Mouse (Mus musculus): Measurements from ENCODE around the gene Clip4. TPM values are rescaled to one million over a fixed set of nuclear protein-coding genes. Genes with fewer than 3 reads are reported as not detected.
A peak's percentile ranks its signal among the peaks of the same experiment; 100 is the strongest.
"Not testable (repeated sequence)": the region's sequence is repeated elsewhere in the genome, so short reads cannot be mapped to it uniquely, and the experiment has no call there.

The Clip4 gene
- 6.4 and 9.9 TPM in 2 replicates for polyA plus RNA-seq (2015; fragmentation: Nextera tagmentation; extraction: Ambion mirVana)

GRCm38 (mm10) chr17:71768173-71768572, at the start of gene Clip4:
Gene Clip4, plus strand, starts transcription at chr17:71768473.
- WGBS: 47% methylated on average over 1 of the region's 1 CpGs
- H3K4me1 ChIP-seq; H3K9ac ChIP-seq; ATAC-seq (ENCODE audit: insufficient number of reproducible peaks, insufficient read depth, low FRiP score, low TSS enrichment, low read depth); H3K9me3 ChIP-seq; H3K4me3 ChIP-seq; H3K4me2 ChIP-seq; H3K27ac ChIP-seq; H3K36me3 ChIP-seq; H3K27me3 ChIP-seq: not testable (repeated sequence)

GRCm38 (mm10) chr17:71720434-71720833, 47.8 kb upstream of the Clip4 start:
- Histone ChIP-seq H3K27me3 (no peaks in the 10 kb centered on the region), H3K27ac (no peak overlapping the region), H3K9ac (no peak overlapping the region), H3K4me3 (no peak overlapping the region), H3K4me2 (no peak overlapping the region), H3K36me3 (no peaks in the 10 kb centered on the region), H3K9me3 (no peaks in the 10 kb centered on the region), H3K4me1 (no peaks in the 10 kb centered on the region)
- ATAC-seq (ENCODE audit: insufficient number of reproducible peaks, insufficient read depth, low FRiP score, low TSS enrichment, low read depth): no peak

- ATAC-seq (ENCODE audit: insufficient number of reproducible peaks, insufficient read depth, low FRiP score, low TSS enrichment, low read depth): no peak
- 72% methylated on average over 3 of the region's 3 CpGs for WGBS
Measured at GRCm38 (mm10) chr17:71721019-71721418, 47.3 kb upstream of the Clip4 start.

GRCm38 (mm10) chr17:71730655-71731054, 37.6 kb upstream of the Clip4 start:
- Histone ChIP-seq H3K4me3 (no peak overlapping the region), H3K27me3 (no peaks in the 10 kb centered on the region), H3K9ac (no peak overlapping the region), H3K27ac (no peak overlapping the region), H3K36me3 (no peaks in the 10 kb centered on the region), H3K4me1 (no peaks in the 10 kb centered on the region), H3K4me2 (no peak overlapping the region), H3K9me3 (no peaks in the 10 kb centered on the region)
- no peak for ATAC-seq (ENCODE audit: insufficient number of reproducible peaks, insufficient read depth, low FRiP score, low TSS enrichment, low read depth)
- WGBS: 69% methylated on average over 2 of the region's 2 CpGs

More at GRCm38 (mm10) chr17:71721019-71721418, 47.3 kb upstream of the Clip4 start:
- Histone ChIP-seq H3K27me3 (no peaks in the 10 kb centered on the region), H3K4me3 (no peak overlapping the region), H3K9me3 (no peaks in the 10 kb centered on the region), H3K9ac (no peak overlapping the region), H3K4me1 (no peaks in the 10 kb centered on the region), H3K4me2 (no peak overlapping the region), H3K36me3 (no peaks in the 10 kb centered on the region), H3K27ac (no peak overlapping the region)

DNA sequence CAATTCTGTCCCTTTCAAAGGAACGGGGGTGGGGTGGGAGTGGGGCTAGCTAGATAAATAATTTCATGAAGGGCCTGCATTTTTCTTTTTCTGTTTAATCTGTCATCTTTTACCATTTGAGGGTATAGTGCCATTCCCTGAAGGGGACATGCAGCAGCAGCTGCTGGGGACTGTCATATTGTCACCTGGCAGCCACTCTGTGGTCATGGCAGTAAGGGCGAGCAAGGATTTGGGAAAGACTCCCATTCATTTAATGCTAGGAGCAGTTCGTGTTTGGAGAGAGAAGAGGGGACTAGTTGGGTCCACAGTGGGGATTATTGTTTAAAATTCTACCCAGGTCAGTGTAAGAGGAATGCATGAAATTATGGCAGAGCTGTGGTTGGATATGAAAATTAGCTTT, 31.8 kb upstream of the Clip4 start:
- Histone ChIP-seq H3K4me3 (no peak overlapping the region), H3K9me3 (no peaks in the 10 kb centered on the region), H3K36me3 (no peaks in the 10 kb centered on the region), H3K9ac (no peak overlapping the region), H3K27ac (no peak overlapping the region), H3K4me1 (no peaks in the 10 kb centered on the region), H3K27me3 (no peaks in the 10 kb centered on the region), H3K4me2 (no peak overlapping the region)
- WGBS: 57% methylated on average over 3 of the region's 3 CpGs
- no peak for ATAC-seq (ENCODE audit: insufficient number of reproducible peaks, insufficient read depth, low FRiP score, low TSS enrichment, low read depth)

- H3K4me3 ChIP-seq: no peak overlapping the region
- peaks cover 3% of the 10 kb centered on the region; the same call in 1 of the 2 replicates for H3K9me3 ChIP-seq
- no peak for ATAC-seq (ENCODE audit: insufficient number of reproducible peaks, insufficient read depth, low FRiP score, low TSS enrichment, low read depth)
- no peak overlapping the region for H3K9ac ChIP-seq
- no peak overlapping the region for H3K4me2 ChIP-seq
- H3K4me1 ChIP-seq: 0 out of 2 replicates have a peak, but pooled peaks cover 5% of the 10 kb centered on the region
- H3K27me3 ChIP-seq: no peaks in the 10 kb centered on the region
- no peaks in the 10 kb centered on the region for H3K36me3 ChIP-seq
- no peak overlapping the region for H3K27ac ChIP-seq
- WGBS: 83% methylated on average over 3 of the region's 3 CpGs
Measured at GRCm38 (mm10) chr17:71742156-71742555, 26.1 kb upstream of the Clip4 start.

- 0 out of 2 replicates have a peak, but pooled peaks cover 5% of the 10 kb centered on the region for H3K4me1 ChIP-seq
- WGBS: 33% methylated on average over 5 of the region's 5 CpGs
- H3K36me3 ChIP-seq: no peaks in the 10 kb centered on the region
- H3K9me3 ChIP-seq: peaks cover 3% of the 10 kb centered on the region; the same call in 1 of the 2 replicates
- H3K27me3 ChIP-seq: no peaks in the 10 kb centered on the region
- ATAC-seq (ENCODE audit: insufficient number of reproducible peaks, insufficient read depth, low FRiP score, low TSS enrichment, low read depth): no peak
- H3K4me2 ChIP-seq: 0 out of 2 replicates have a peak overlapping the region, but pooled peaks have one; percentile 5
- no peak overlapping the region for H3K9ac ChIP-seq
- no peak overlapping the region for H3K4me3 ChIP-seq
- peak overlapping the region; percentile 60 for H3K27ac ChIP-seq
Measured at GRCm38 (mm10) chr17:71742935-71743334, 25.3 kb upstream of the Clip4 start.

- H3K9ac ChIP-seq: no peak overlapping the region
- 0 out of 2 replicates have a peak, but pooled peaks cover 5% of the 10 kb centered on the region for H3K4me1 ChIP-seq
- 82% methylated on average over 9 of the region's 9 CpGs for WGBS
- H3K27me3 ChIP-seq: peaks cover 8% of the 10 kb centered on the region
- no peak overlapping the region for H3K4me2 ChIP-seq
- peaks cover 3% of the 10 kb centered on the region; the same call in 1 of the 2 replicates for H3K9me3 ChIP-seq
- H3K36me3 ChIP-seq: no peaks in the 10 kb centered on the region
- no peak overlapping the region for H3K4me3 ChIP-seq
- H3K27ac ChIP-seq: no peak overlapping the region
- ATAC-seq (ENCODE audit: insufficient number of reproducible peaks, insufficient read depth, low FRiP score, low TSS enrichment, low read depth): no peak
Measured at GRCm38 (mm10) chr17:71746114-71746513, 22.2 kb upstream of the Clip4 start.

DNA sequence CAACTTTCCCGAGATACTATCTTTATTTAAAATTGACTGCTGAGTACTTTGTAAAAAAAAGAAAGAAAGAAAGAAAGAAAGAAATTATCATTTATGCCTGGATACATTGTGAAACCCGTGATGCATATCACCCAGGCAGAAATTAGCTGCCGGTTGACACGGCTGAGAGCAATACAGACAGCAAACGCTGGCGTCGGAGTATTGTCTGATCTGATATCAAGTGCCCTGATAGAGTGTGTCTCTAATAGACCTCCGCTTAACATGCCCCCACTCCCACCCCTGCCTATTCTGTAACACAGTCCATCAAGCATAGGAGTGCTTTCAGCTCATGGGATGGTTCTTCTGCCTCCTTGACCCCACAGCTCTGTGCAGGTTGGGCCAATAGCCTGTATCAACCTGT, 20.7 kb upstream of the Clip4 start:
- Histone ChIP-seq H3K4me1 (peaks cover 5% of the 10 kb centered on the region; the same call in 1 of the 2 replicates), H3K9ac (no peak overlapping the region), H3K4me3 (no peak overlapping the region), H3K27ac (no peak overlapping the region), H3K27me3 (peaks cover 13% of the 10 kb centered on the region), H3K4me2 (no peak overlapping the region), H3K36me3 (no peaks in the 10 kb centered on the region), H3K9me3 (peaks cover 3% of the 10 kb centered on the region; the same call in 1 of the 2 replicates)
- no peak for ATAC-seq (ENCODE audit: insufficient number of reproducible peaks, insufficient read depth, low FRiP score, low TSS enrichment, low read depth)
- 77% methylated on average over 8 of the region's 8 CpGs for WGBS

- H3K4me3 ChIP-seq: no peak overlapping the region
- 85% methylated on average over 9 of the region's 9 CpGs for WGBS
- H3K4me2 ChIP-seq: no peak overlapping the region
- peaks cover 8% of the 10 kb centered on the region for H3K4me1 ChIP-seq
- peaks cover 13% of the 10 kb centered on the region for H3K27me3 ChIP-seq
- H3K9ac ChIP-seq: no peak overlapping the region
- H3K27ac ChIP-seq: no peak overlapping the region
- no peaks in the 10 kb centered on the region for H3K9me3 ChIP-seq
- no peak for ATAC-seq (ENCODE audit: insufficient number of reproducible peaks, insufficient read depth, low FRiP score, low TSS enrichment, low read depth)
- no peaks in the 10 kb centered on the region for H3K36me3 ChIP-seq
Measured at GRCm38 (mm10) chr17:71749616-71750168, 18.6 kb upstream of the Clip4 start.

GRCm38 (mm10) chr17:71752831-71753230, 15.4 kb upstream of the Clip4 start, which contains the start of gene Pcare:
Gene Pcare, minus strand, starts transcription at chr17:71752894.
- Histone ChIP-seq H3K4me1 (peaks cover 8% of the 10 kb centered on the region), H3K36me3 (no peaks in the 10 kb centered on the region), H3K9me3 (no peaks in the 10 kb centered on the region), H3K4me2 (no peak within 1 kb of the TSS), H3K27me3 (peaks cover 13% of the 10 kb centered on the region), H3K4me3 (no peak within 1 kb of the TSS), H3K27ac (peak within 1 kb of the TSS; percentile 40; the same call in 1 of the 2 replicates), H3K9ac (no peak within 1 kb of the TSS)
- ATAC-seq (ENCODE audit: insufficient number of reproducible peaks, insufficient read depth, low FRiP score, low TSS enrichment, low read depth): no peak
- 36% methylated on average over 10 of the region's 10 CpGs for WGBS

DNA sequence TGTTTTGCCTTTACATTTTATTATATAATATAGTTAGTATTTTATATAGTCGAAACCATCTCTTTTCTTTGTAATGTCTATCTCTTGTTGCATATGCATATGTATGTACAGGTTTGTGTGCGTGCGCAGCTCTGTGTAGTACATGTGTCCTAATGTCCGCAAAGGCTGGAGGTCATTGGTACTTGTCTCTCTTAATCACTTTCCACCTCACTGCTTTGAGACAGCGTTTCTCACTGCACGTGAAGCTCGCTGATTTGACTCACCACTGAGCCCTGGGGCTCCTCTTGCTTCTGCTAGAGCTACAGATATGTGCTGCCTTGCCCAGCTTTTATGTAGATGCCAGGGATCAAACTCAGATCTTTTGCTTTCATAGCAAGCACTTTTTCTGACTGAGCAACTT, 7.7 kb upstream of the Clip4 start:
- no peaks in the 10 kb centered on the region for H3K27me3 ChIP-seq
- H3K4me3 ChIP-seq: no peak overlapping the region
- no peak overlapping the region for H3K9ac ChIP-seq
- no peak overlapping the region for H3K4me2 ChIP-seq
- H3K9me3 ChIP-seq: no peaks in the 10 kb centered on the region
- H3K36me3 ChIP-seq: no peaks in the 10 kb centered on the region
- no peak for ATAC-seq (ENCODE audit: insufficient number of reproducible peaks, insufficient read depth, low FRiP score, low TSS enrichment, low read depth)
- H3K27ac ChIP-seq: no peak overlapping the region
- WGBS: 76% methylated on average over 7 of the region's 7 CpGs
- H3K4me1 ChIP-seq: no peaks in the 10 kb centered on the region

Measured in embryonic facial prominence, embryonic 13.5 days (tissue).